Mouse (Mus musculus) midbrain, embryonic 10.5 days (tissue): ENCODE results near the gene Slc46a3. TPM values are rescaled to one million over a fixed set of nuclear protein-coding genes. Genes with fewer than 3 reads are reported as not detected.

ENCODE experiments used
- DNase-seq: peaks from one replicate; pipeline ENCODE4 v3.0.0-alpha.2; 2017; ENCODE audit warnings: low spot score
- H3K27ac ChIP-seq: fragments of 300-500 bp; sonication (generic); replicated peaks from 2 replicates; pipeline ENCODE4 v1.5.1; 2016; ENCODE audit warnings: mild to moderate bottlenecking
- H3K27me3 ChIP-seq: fragments of 300-500 bp; sonication (generic); 2 replicates; pipeline ENCODE4 v1.6.1; 2016; ENCODE audit warnings: low read depth, mild to moderate bottlenecking; ENCODE audit not compliant: poor library complexity, severe bottlenecking
- H3K36me3 ChIP-seq: fragments of 300-500 bp; sonication (generic); 2 replicates; pipeline ENCODE4 v1.6.1; 2016; ENCODE audit warnings: mild to moderate bottlenecking, moderate library complexity
- H3K4me1 ChIP-seq: fragments of 300-500 bp; sonication (generic); 2 replicates; pipeline ENCODE4 v1.6.1; 2016
- H3K4me3 ChIP-seq: fragments of 300-500 bp; sonication (generic); 2 replicates; pipeline ENCODE4 v1.5.1; 2016; ENCODE audit warnings: mild to moderate bottlenecking, moderate library complexity
- H3K9me3 ChIP-seq: fragments of 300-500 bp; sonication (generic); replicated peaks from 2 replicates; pipeline ENCODE4 v1.6.1; 2016; ENCODE audit warnings: mild to moderate bottlenecking
- WGBS: fragments of 180-500 bp; shearing (Covaris S2); methylation state at CpG from one replicate; pipeline ENCODE4 v1.1.7; 2016; 5-methylcytosine and 5-hydroxymethylcytosine counted together
- polyA plus RNA-seq: library from polyadenylated mRNA; unstranded; fragments of >200 nt; fragmentation: Nextera tagmentation; extraction: Ambion mirVana; gene quantifications from 2 replicates; pipeline ENCODE4 v1.2.1, GENCODE M21; 2016

The Slc46a3 gene
- polyA plus RNA-seq, 1 experiment from 2014 or later, result 3.0 TPM

- Histone ChIP-seq H3K36me3 (peaks cover 7% of the 10 kb centered on the region), H3K27me3 (peaks cover 20% of the 10 kb centered on the region), H3K27ac (no peak overlapping the region), H3K9me3 (no peaks in the 10 kb centered on the region), H3K4me3 (no peak overlapping the region), H3K4me1 (peaks cover 9% of the 10 kb centered on the region)
- no peak for DNase-seq
- 85% methylated on average over 10 of the region's 12 CpGs for WGBS
Observed at GRCm38 (mm10) chr5:147888313-147889297, 6.0 kb downstream of the Slc46a3 start.

GRCm38 (mm10) chr5:147883581-147883980 lies 11.0 kb downstream of the Slc46a3 start:
- WGBS, result 91% methylated on average over 6 of the region's 6 CpGs
- Histone ChIP-seq H3K27ac (no peak overlapping the region), H3K4me1 (no peaks in the 10 kb centered on the region), H3K36me3 (peaks cover 46% of the 10 kb centered on the region), H3K9me3 (no peaks in the 10 kb centered on the region), H3K27me3 (no peaks in the 10 kb centered on the region), H3K4me3 (no peak overlapping the region)
- DNase-seq, result no peak

- no peak for DNase-seq
- Histone ChIP-seq H3K4me3 (no peak overlapping the region), H3K4me1 (no peaks in the 10 kb centered on the region), H3K36me3 (peaks cover 78% of the 10 kb centered on the region), H3K27me3 (no peaks in the 10 kb centered on the region), H3K9me3 (no peaks in the 10 kb centered on the region), H3K27ac (no peak overlapping the region)
- 91% methylated on average over 17 of the region's 17 CpGs for WGBS
Observed at GRCm38 (mm10) chr5:147879971-147880682, 14.5 kb downstream of the Slc46a3 start.

GRCm38 (mm10) chr5:147877520-147877919 lies 17.1 kb downstream of the Slc46a3 start:
- H3K27me3 ChIP-seq, result no peaks in the 10 kb centered on the region
- DNase-seq, result no peak
- H3K36me3 ChIP-seq, result peaks cover 97% of the 10 kb centered on the region
- H3K4me1 ChIP-seq, result no peaks in the 10 kb centered on the region
- H3K4me3 ChIP-seq, result no peak overlapping the region
- WGBS, result 87% methylated on average over 6 of the region's 6 CpGs
- H3K27ac ChIP-seq, result no peak overlapping the region
- H3K9me3 ChIP-seq, result no peaks in the 10 kb centered on the region

GRCm38 (mm10) chr5:147875210-147875609 lies 19.4 kb downstream of the Slc46a3 start:
- no peak for DNase-seq
- peaks cover 99% of the 10 kb centered on the region for H3K36me3 ChIP-seq
- H3K4me1 ChIP-seq, result no peaks in the 10 kb centered on the region

GRCm38 (mm10) chr5:147874491-147875065 lies 20.0 kb downstream of the Slc46a3 start:
- Histone ChIP-seq H3K4me1 (no peaks in the 10 kb centered on the region), H3K9me3 (no peaks in the 10 kb centered on the region), H3K27me3 (no peaks in the 10 kb centered on the region), H3K4me3 (no peak overlapping the region), H3K27ac (no peak overlapping the region), H3K36me3 (peaks cover 99% of the 10 kb centered on the region)
- no peak for DNase-seq
- 95% methylated on average over 18 of the region's 18 CpGs for WGBS

More at GRCm38 (mm10) chr5:147875210-147875609, 19.4 kb downstream of the Slc46a3 start:
- Histone ChIP-seq H3K27me3 (no peaks in the 10 kb centered on the region), H3K27ac (no peak overlapping the region), H3K4me3 (no peak overlapping the region), H3K9me3 (no peaks in the 10 kb centered on the region)
- WGBS, result 94% methylated on average over 8 of the region's 8 CpGs

GRCm38 (mm10) chr5:147871091-147871820 lies 23.4 kb downstream of the Slc46a3 start:
- H3K27ac ChIP-seq, result no peak overlapping the region
- no peak for DNase-seq
- no peaks in the 10 kb centered on the region for H3K27me3 ChIP-seq
- peaks cover 100% of the 10 kb centered on the region for H3K36me3 ChIP-seq
- no peaks in the 10 kb centered on the region for H3K9me3 ChIP-seq
- no peak overlapping the region for H3K4me3 ChIP-seq
- H3K4me1 ChIP-seq, result no peaks in the 10 kb centered on the region
- 96% methylated on average over 15 of the region's 15 CpGs for WGBS

GRCm38 (mm10) chr5:147870296-147870695 lies 24.3 kb downstream of the Slc46a3 start:
- H3K4me1 ChIP-seq, result no peaks in the 10 kb centered on the region
- no peaks in the 10 kb centered on the region for H3K9me3 ChIP-seq
- H3K27ac ChIP-seq, result no peak overlapping the region
- 100% methylated on average over 1 of the region's 1 CpGs for WGBS
- H3K4me3 ChIP-seq, result no peak overlapping the region
- no peak for DNase-seq
- no peaks in the 10 kb centered on the region for H3K27me3 ChIP-seq
- peaks cover 100% of the 10 kb centered on the region for H3K36me3 ChIP-seq

- Histone ChIP-seq H3K4me3 (no peak overlapping the region), H3K4me1 (no peaks in the 10 kb centered on the region), H3K9me3 (no peaks in the 10 kb centered on the region), H3K36me3 (peaks cover 100% of the 10 kb centered on the region), H3K27me3 (no peaks in the 10 kb centered on the region), H3K27ac (no peak overlapping the region)
- 92% methylated on average over 6 of the region's 6 CpGs for WGBS
- DNase-seq, result no peak
Observed at GRCm38 (mm10) chr5:147869568-147869967, 25.0 kb downstream of the Slc46a3 start.

GRCm38 (mm10) chr5:147868674-147869073 lies 25.9 kb downstream of the Slc46a3 start:
- no peak overlapping the region for H3K4me3 ChIP-seq
- no peak overlapping the region for H3K27ac ChIP-seq
- no peaks in the 10 kb centered on the region for H3K9me3 ChIP-seq
- peaks cover 100% of the 10 kb centered on the region for H3K36me3 ChIP-seq
- WGBS, result 92% methylated on average over 4 of the region's 4 CpGs
- no peaks in the 10 kb centered on the region for H3K27me3 ChIP-seq
- DNase-seq, result no peak
- no peaks in the 10 kb centered on the region for H3K4me1 ChIP-seq

- Histone ChIP-seq H3K27me3 (no peaks in the 10 kb centered on the region), H3K36me3 (peaks cover 37% of the 10 kb centered on the region), H3K27ac (peak within 1 kb of the TSS; percentile 90), H3K4me1 (peaks cover 21% of the 10 kb centered on the region), H3K9me3 (no peaks in the 10 kb centered on the region), H3K4me3 (peak within 1 kb of the TSS; percentile 91)
- peak; percentile 93 for DNase-seq
- WGBS, result under 1% methylated on average over 68 of the region's 68 CpGs
Observed at GRCm38 (mm10) chr5:147860449-147861261, 34.0 kb downstream of the Slc46a3 start, which contains the start of gene Pomp. Gene Pomp, plus strand, starts transcription at chr5:147860461.
